Mouse (Mus musculus) gonadal fat pad, adult 2 months (tissue): ENCODE measurements at regions not wholly inside any gene's neighbourhood (a gene's known extent, or its start where the extent isn't known, plus 50 kb on each side); places are given as distances from the start of the nearest gene placed in this dataset.

ENCODE experiments used
- DNase-seq: peaks from one replicate; pipeline ENCODE4 v3.0.0-alpha.2; 2012; ENCODE audit warnings: low read depth

GRCm38 (mm10) chr13:26594313-26594712, 175.7 kb downstream of the Hdgfl1 start:
- DNase-seq: no peak

- DNase-seq: no peak
Observed at GRCm38 (mm10) chr13:26593750-26594149, 176.2 kb downstream of the Hdgfl1 start.

- no peak for DNase-seq
Observed at GRCm38 (mm10) chr13:26575890-26576543, 193.9 kb downstream of the Hdgfl1 start.

- no peak for DNase-seq
Observed at GRCm38 (mm10) chr13:26569422-26569821, 200.5 kb downstream of the Hdgfl1 start.

- DNase-seq: no peak
Observed at GRCm38 (mm10) chr13:26564941-26565862, 204.8 kb downstream of the Hdgfl1 start.

GRCm38 (mm10) chr13:26558366-26558765, 211.6 kb downstream of the Hdgfl1 start:
- no peak for DNase-seq

- no peak for DNase-seq
Observed at GRCm38 (mm10) chr13:26554266-26554665, 215.7 kb downstream of the Hdgfl1 start.

- no peak for DNase-seq
Observed at GRCm38 (mm10) chr13:26552122-26552521, 217.8 kb downstream of the Hdgfl1 start.

GRCm38 (mm10) chr13:26538928-26539327, 231.0 kb downstream of the Hdgfl1 start:
- DNase-seq: no peak

- no peak for DNase-seq
Observed at GRCm38 (mm10) chr13:26536575-26536974, 233.4 kb downstream of the Hdgfl1 start.

GRCm38 (mm10) chr13:26532761-26533160, 237.2 kb downstream of the Hdgfl1 start:
- DNase-seq: no peak

GRCm38 (mm10) chr13:26519054-26519453, 250.9 kb downstream of the Hdgfl1 start:
- no peak for DNase-seq

- DNase-seq: no peak
Observed at GRCm38 (mm10) chr13:26518425-26518824, 251.5 kb downstream of the Hdgfl1 start.

- no peak for DNase-seq
Observed at GRCm38 (mm10) chr13:26517646-26518045, 252.3 kb downstream of the Hdgfl1 start.

GRCm38 (mm10) chr13:26510448-26510847, 259.5 kb downstream of the Hdgfl1 start:
- no peak for DNase-seq

- DNase-seq: no peak
Observed at GRCm38 (mm10) chr13:26509841-26510240, 260.1 kb downstream of the Hdgfl1 start.

GRCm38 (mm10) chr13:26503744-26504143, 266.2 kb downstream of the Hdgfl1 start:
- no peak for DNase-seq

GRCm38 (mm10) chr13:26497086-26497485, 272.9 kb downstream of the Hdgfl1 start:
- no peak for DNase-seq

GRCm38 (mm10) chr13:26495871-26496270, 274.1 kb downstream of the Hdgfl1 start:
- DNase-seq: no peak

GRCm38 (mm10) chr13:26469343-26469742, 300.6 kb downstream of the Hdgfl1 start:
- DNase-seq: no peak

GRCm38 (mm10) chr13:26467526-26467925, 302.4 kb downstream of the Hdgfl1 start:
- DNase-seq: no peak

GRCm38 (mm10) chr13:26464523-26464922, 305.4 kb downstream of the Hdgfl1 start:
- DNase-seq: no peak

- DNase-seq: no peak
Observed at GRCm38 (mm10) chr13:26464096-26464495, 305.9 kb downstream of the Hdgfl1 start.
